Mouse (Mus musculus) embryo, embryonic 9.5 days (tissue): ENCODE measurements around the gene Hba-a1.
"Not testable (repeated sequence)": the region's sequence is repeated elsewhere in the genome, so short reads cannot be mapped to it uniquely, and the experiment has no call there.

Experiments used
- DNase-seq: peaks from one replicate; pipeline ENCODE4 v3.0.0-alpha.2; 2017; ENCODE audit errors: extremely low spot score

Hba-a1 gene

GRCm38 (mm10) chr11:32262674-32263415 is 20.5 kb upstream of the Hba-a1 start:
- peak; percentile 20 for DNase-seq

- no peak for DNase-seq
Observed at GRCm38 (mm10) chr11:32265117-32265738, 18.1 kb upstream of the Hba-a1 start.

GRCm38 (mm10) chr11:32266194-32266593 is 17.1 kb upstream of the Hba-a1 start:
- no peak for DNase-seq

- DNase-seq, result no peak
Observed at GRCm38 (mm10) chr11:32266776-32267175, 16.5 kb upstream of the Hba-a1 start.

GRCm38 (mm10) chr11:32267188-32267884 is 16.0 kb upstream of the Hba-a1 start, which contains the start of gene Nprl3:
Nprl3 (minus strand) TSS chr11:32267707.
- DNase-seq, result peak; percentile 92

- DNase-seq, result no peak
Observed at GRCm38 (mm10) chr11:32267964-32268363, 15.3 kb upstream of the Hba-a1 start.

- DNase-seq, result no peak
Observed at GRCm38 (mm10) chr11:32268952-32269351, 14.4 kb upstream of the Hba-a1 start.

GRCm38 (mm10) chr11:32271178-32271577 is 12.1 kb upstream of the Hba-a1 start:
- no peak for DNase-seq

- no peak for DNase-seq
Observed at GRCm38 (mm10) chr11:32276347-32276746, 7.0 kb upstream of the Hba-a1 start, which contains the start of gene Hba-x. Hba-x (plus strand) TSS chr11:32276400.

GRCm38 (mm10) chr11:32277736-32278457 is 5.4 kb upstream of the Hba-a1 start:
- no peak for DNase-seq

GRCm38 (mm10) chr11:32278458-32278957 is 4.8 kb upstream of the Hba-a1 start:
- no peak for DNase-seq

- DNase-seq, result no peak
Observed at GRCm38 (mm10) chr11:32280646-32281045, 2.7 kb upstream of the Hba-a1 start.

GRCm38 (mm10) chr11:32281416-32282144 is 1.7 kb upstream of the Hba-a1 start:
- DNase-seq, result no peak

GRCm38 (mm10) chr11:32284582-32284981 is 1.3 kb downstream of the Hba-a1 start:
- not testable (repeated sequence) for DNase-seq

GRCm38 (mm10) chr11:32285031-32285775 is 1.9 kb downstream of the Hba-a1 start:
- no peak for DNase-seq

GRCm38 (mm10) chr11:32285887-32286286 is 2.6 kb downstream of the Hba-a1 start:
- DNase-seq, result not testable (repeated sequence)

GRCm38 (mm10) chr11:32286695-32287492 is 3.6 kb downstream of the Hba-a1 start, which contains the start of gene Hbq1b:
Hbq1b (plus strand) TSS chr11:32286965.
- peak; percentile 55 for DNase-seq

- no peak for DNase-seq
Observed at GRCm38 (mm10) chr11:32287493-32287825, 4.1 kb downstream of the Hba-a1 start.

GRCm38 (mm10) chr11:32292819-32293218 is 9.5 kb downstream of the Hba-a1 start:
- DNase-seq, result not testable (repeated sequence)
